Mouse (Mus musculus): Measurements from ENCODE around the gene Mybph.
"Not testable (repeated sequence)": the region's sequence is repeated elsewhere in the genome, so short reads cannot be mapped to it uniquely, and the experiment has no call there.

Gene Mybph

DNA sequence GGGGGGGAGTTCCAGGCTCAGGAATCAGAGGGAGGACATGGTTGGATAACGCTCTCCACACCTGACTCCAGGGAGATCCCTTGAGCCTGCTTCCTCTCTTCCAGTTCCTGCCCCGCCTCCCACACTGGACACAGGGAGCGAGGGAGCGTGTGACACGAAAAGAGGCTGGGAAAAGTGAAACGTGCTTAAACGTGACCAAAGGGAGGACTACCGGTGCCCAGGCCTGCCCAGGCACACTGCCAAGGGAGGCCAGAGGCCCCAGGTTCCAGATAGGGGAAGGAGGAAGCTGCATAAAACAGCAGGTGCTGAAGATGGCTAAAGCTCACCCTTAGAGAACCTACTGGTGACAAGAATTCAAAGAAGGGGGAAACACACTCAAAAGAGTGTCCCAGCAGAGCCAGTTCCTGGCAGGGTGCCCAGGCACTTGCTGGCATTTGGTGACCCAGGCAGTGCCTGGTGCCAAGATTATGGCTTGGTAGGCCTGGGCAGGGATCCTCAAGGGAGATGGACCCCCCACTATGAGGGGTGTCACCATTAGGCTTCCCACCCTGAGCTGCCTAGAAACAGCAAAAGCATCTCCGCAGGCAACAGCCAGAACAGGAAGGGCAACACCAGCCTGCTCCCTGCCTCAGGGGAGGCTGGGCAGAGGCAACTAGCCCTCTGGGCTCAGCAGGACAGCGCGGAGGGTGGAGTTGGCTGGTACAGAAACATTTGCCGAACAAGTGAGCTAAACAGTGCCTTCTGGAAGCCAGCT is 39.7 kb downstream of the Mybph start:
- DNase-seq (ENCODE audit: low read depth, low spot score), result no peak

DNA sequence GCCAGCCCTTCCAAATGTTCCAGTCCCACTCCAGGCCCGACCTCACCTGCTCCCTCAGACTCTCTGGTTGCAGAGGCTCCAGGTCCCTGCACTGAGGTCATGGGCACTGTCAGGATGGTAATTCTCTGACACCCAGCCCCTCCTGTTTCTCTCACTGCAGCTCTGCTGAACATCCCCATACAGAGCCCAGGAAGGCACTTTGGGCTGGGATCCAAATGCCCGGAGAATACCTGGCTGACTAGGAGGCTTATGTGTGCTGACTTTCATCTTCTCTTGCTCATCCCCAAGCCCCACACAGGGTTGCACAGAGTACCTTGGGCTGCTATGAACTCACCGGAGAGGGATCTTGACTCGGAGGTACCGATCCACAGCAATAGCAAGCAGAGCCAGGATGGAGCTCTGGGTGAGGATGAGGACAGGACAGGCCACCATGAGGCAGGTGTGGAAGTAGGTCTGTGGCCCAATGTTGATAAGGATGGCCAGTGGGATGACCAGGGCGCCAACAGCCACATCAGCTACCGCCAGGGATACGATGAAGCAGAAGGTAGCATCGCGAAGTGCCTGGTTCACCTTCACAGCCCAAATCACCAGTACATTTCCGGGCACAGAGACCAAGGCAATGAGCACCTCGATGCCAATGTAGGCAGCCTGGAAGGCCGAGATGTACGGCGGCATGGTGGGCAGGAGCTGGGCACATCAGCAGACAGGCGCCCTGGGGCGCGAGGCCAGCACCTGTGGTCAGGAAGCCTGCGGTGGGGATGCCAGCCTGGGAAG is 40.6 kb downstream of the Mybph start:
- no peak for DNase-seq (ENCODE audit: low read depth, low spot score)

DNA sequence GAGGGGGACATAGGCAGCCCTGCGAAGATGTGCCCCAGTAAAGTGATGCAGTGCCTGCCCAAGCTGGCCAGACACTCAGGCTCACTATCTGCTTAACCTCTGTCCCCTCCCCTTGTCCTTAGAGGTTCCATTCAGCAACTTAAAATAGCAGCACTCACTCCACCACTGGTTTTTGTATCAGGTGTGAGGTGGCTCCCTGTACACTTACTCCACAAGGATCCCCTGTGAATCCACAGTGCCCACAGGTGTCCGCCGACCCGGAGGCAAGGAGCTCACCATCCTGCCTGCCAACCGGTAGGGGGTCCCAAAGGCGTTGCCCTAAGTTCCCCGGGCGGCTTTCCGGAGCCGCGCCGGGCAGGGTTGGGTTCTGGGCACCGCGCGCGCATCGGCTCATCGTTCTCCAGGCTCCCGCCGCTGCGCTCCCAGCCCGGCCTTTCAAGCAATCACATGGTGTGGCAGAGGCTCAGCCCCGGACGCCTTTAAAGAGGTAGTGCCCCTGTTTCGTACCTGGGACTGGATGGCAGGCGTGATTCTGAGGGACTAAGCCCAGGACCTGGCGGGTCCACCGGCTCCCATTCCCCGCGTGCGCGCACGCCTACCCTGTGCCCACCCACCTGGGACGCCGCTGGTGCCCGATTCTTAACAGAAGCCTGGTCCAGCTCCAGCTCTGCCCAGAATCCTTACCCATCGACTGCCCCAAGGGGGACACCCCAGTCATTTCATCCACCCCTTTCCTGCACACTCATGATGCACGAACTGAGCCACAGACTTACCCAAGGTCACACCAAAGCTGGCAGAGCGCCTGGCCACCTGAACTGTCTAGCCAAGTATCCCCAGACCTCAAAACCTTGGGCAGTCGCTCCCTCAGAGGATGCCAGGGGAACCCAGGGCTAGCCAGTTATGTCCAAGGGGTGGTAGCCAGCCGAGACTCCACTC is 41.5 kb downstream of the Mybph start:
- no peak for DNase-seq (ENCODE audit: low read depth, low spot score)

DNA sequence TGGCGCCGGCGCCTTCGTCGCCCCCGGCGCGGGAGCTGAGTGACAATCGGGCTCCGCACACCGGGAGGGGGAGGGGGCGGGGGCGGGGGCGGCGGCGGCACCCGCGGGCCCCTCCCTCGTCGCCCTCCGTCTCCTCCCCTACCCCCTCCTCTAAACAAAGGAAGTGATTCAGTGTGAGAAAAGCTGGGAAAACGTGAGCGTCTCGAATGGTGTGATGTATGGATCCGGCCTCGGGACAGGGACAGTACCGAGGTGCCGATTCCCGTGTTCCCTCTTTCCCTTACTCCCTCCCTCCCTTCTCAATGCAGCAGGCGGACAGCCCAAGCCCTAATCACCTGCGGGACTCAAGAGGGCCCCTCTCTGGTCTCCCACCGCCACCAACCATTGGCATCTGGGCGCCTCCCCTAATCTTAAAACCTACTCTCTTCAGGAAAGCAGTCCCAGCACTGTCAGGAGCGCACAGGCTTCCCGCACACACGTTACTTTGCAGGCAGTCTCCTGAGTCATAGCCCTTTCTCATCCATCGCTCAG is 42.2 kb downstream of the Mybph start, which contains the start of gene Adora1:
Adora1 (minus strand) TSS at position 41 of the 531 bp plus-strand sequence.
- no peak for DNase-seq (ENCODE audit: low read depth, low spot score)

DNA sequence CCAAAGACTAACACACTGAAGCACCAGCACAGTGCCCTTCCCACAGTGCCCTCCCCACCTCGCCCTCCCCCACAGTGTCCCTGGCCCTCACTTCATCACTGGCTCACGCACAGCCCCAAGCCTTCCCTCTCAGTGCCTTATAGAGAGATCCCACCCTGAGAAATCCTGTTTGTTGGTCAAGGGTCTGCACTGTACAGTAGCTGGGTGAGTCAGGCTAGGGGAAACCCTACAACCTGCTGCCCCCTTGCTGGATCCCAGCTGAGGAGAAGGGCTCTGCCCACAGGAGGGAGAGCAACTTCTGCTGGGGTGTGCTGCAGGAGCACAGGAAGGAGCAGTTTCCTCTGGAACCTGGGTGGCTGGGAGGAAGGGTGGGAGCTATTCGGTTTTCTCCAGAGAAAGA is 42.9 kb downstream of the Mybph start:
- DNase-seq (ENCODE audit: low read depth, low spot score), result no peak

DNA sequence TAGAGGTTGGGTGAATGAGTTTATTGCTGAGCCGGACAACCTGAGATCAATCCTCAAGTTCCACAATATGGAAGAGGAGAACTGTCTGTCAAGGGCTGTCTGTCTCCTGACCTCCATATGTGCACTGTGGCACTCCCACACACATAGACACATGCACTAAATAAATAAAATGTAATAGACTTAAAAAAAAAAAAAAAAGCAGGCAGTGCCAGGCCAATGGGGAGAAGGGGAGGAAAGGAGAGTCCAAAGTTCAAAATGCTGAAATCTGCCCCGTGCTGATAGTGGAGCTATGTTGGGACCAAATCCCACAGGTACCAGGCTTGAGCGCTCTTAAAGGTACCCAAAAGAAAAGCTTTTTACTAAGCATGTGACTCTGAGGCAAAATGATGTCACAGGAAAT is 44.2 kb downstream of the Mybph start:
- DNase-seq (ENCODE audit: low read depth, low spot score), result no peak

DNA sequence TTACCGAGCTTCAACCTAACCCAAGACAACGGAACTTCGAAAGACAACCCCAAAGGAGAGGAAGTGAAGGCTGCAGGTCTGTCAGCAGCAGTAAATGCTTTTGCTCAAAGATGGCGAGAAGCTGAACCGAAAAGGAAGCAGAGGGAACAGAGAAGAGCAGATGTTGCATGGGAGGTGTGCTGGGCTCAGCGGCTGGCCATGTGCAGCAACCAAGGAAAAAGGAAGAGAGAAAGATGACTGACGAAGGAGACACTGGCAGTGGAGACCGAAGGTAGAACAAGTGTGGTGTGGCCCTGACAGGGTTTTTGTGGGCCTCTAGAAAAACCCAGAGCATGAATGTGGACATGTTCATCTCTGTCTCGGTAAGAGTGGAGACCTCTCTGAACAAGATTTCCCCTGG is 47.5 kb downstream of the Mybph start:
- no peak for DNase-seq (ENCODE audit: low read depth, low spot score)

DNA sequence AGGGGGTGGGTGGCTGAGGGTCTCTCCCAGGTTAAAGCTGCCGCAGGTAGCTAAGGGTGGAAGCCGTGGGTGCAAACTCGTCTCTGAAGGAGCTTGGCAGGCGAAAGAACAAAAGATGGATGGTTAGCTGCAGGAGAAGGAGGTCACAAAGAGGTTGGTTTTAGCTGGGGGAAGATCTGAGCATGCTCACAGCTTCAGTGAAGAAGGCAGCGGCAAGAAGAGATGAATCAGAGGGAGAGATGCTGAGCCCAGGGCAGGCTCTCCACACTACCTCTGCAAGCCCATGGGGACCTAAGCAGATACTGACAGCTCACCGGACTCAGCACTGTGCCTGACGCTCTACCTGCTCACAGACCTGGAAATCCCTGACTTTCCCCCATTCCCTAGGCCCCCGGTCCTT is 48.0 kb downstream of the Mybph start:
- no peak for DNase-seq (ENCODE audit: low read depth, low spot score)

DNA sequence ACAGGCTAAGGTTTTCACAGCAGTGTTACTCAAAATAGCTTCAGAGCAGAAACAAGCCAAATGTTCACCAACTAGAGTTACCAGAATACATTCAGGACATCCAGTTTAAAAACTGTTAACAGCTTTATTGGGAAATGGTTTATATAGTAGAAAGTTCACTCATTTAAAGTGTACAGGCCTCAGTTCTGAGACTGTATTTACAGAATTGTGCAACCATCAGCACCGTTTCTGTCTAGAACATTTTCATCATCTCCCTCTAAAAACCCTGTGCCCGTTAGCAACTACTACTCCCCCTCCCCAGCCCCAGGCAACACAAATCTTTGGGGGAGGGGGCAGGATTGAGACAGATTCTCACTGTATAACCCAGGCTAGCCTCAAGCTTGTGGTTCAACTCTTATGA is 49.0 kb downstream of the Mybph start:
- DNase-seq (ENCODE audit: low read depth, low spot score), result no peak

DNA sequence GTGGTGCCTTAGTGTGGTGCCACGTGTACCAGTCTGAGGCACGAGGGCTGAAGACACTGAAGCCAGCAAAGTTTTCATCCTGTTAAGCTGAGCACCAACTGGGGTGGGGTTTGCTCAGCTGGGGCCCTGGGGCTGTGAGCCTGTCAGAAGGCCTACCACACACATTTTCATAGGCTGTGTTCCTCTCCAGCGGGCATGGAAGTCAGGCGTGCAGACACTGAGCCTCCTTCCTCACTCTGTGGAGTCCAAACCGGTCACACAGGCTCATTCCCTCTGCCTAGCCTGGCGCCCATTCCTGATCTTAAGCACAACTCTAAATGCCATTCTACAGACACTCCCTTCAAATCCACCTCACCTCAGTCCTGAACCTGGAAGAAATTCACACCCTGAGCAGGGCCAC is 50.3 kb downstream of the Mybph start:
- DNase-seq (ENCODE audit: low read depth, low spot score), result no peak

DNA sequence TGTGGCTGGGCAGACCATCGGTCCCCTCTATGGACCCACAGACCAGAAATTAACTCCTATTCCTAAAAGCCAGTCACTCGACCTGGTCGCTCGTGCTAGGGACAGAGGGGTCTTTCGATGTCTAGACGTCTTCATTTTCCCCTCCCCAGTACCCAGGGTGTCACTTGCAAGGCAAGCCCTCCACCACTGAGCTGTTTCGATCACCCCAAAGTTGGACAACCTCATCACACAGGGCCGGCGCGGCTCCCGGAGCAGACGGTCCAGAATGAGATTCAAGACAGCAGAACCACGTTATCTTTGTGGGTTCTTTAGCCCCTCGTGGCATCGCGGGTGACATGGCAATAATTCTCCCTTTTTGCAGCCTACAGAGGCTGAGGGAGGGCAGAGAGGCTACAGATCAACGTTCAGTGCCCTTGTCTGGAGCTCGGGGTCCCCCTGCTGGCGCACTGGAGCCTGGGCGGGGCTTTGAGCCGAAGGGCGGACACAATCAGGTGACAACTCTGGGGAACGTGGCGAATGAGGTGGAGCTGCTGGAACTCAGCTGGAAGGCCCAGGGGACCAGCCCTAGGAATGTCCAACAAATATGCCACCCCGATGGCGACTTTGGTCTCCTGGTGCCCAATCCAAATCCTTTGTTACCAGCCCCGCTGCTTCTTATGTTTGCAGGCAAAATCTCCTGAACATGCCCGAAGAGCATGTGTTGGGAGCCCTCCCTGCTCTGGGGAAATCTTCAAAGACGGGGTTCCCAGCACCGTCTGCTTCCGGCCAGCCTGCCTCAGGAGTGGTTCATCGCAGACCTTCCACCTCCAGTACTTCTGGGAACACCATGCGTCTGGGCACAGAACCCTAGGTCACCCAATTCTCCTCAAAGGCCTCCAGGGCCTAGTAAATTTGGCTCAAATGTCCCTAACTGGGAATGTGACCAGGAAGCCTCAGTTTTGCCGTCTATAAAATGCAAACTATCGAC is 51.0 kb downstream of the Mybph start:
- peak; percentile 49 for DNase-seq (ENCODE audit: low read depth, low spot score)

DNA sequence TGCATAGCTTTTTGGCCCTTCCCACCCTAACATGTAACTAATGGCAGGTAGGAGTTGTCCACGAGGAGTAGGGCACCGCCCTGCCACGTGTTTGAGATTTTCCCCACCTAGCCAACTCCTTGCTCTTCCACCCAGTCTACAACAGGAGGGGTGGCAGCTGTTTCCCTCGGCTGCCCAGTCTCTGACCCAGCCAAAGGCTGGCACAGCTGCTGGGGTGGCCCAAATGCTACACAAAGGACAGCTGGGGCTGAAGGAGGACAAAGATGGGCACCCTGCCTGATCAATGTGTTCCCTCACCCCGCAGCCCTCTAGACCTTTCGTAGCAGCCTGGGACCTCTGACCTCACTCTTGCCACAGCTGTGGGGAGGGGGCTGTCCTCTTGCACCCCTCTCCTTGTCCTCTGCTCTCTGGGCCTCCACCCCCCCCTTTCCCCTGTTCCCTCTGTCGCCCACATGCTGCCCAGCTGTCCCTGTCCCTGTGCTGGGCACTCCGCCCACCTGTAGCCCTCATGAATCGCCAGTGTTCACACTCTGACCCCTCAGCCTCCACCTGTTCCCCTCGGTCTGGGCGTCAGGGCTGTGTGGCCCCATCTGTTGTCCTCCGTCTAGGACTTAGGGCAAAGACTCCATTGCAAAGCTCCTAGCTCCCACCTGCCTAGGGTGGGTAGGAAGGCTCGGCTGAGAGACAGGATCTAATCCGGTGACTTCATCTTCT is 51.9 kb downstream of the Mybph start:
- no peak for DNase-seq (ENCODE audit: low read depth, low spot score)

DNA sequence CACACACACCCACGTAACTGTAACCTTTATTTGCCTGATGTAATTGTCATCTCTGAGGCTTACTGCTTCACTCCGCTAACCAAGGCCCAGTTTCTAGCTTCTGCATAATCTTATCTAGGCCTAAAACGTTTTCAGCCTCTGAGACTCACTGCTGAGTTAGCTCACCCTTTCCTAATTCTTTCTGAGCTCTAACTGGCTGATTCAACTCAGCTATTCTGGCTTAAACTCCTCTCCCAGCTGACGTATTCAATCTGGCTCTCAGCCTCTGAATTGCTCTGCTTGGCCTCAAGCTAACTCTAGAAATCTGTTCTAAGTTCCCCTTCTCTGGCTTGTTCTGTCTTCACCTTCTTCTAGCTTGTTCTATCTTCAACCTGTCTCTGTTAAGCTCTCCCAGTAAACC is 53.3 kb downstream of the Mybph start:
- no peak for DNase-seq (ENCODE audit: low read depth, low spot score)

DNA sequence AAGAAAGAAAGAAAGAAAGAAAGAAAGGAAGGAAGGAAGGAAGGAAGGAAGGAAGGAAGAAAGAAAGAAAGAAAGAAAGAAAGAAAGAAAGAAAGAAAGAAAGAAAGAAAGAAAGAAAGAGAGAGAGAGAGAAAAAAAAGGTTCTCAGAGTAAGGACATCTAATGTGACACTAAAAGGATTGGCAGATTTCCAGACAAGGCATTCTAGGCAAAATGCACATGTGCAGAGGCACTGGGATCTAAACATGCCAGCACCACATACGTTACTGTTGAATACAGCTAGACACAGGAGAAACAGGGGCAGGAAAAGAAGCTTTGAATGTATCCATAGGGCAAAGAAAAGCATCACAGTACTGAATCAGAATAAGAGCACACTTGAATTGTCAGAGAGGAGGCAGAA is 56.4 kb downstream of the Mybph start:
- DNase-seq (ENCODE audit: low read depth, low spot score), result not testable (repeated sequence)
